Mouse (Mus musculus) liver, embryonic 14.5 days (tissue): ENCODE measurements at regions not wholly inside any gene's neighbourhood (a gene's known extent, or its start where the extent isn't known, plus 50 kb on each side); places are given as distances from the start of the nearest gene placed in this dataset.

ENCODE experiments used
- ATAC-seq: fragments of 200-750 bp; cut with Nextera tagmentation; 2 replicates; pipeline ENCODE4 v1.8.0; 2017; ENCODE audit warnings: moderate number of reproducible peaks, mild to moderate bottlenecking, moderate library complexity; ENCODE audit not compliant: insufficient read depth
- DNase-seq, 3 experiments: peaks; one replicate each; pipeline ENCODE4 v3.0.0-alpha.2; 2012 to 2013; ENCODE audit warnings: low read depth in 3 of 3, low spot score in 3 of 3
- H3K27ac ChIP-seq: fragments of 300-500 bp; sonication (generic); 2 replicates; pipeline ENCODE4 v1.5.1; 2014; ENCODE audit warnings: moderate library complexity, mild to moderate bottlenecking, control low read depth, inconsistent platforms
- H3K27me3 ChIP-seq: fragments of 300-500 bp; sonication (generic); 2 replicates; pipeline ENCODE4 v1.6.1; 2014; ENCODE audit warnings: mild to moderate bottlenecking, low read length, moderate library complexity; ENCODE audit not compliant: control insufficient read depth, insufficient read depth
- H3K36me3 ChIP-seq: fragments of 300-500 bp; sonication (generic); replicated peaks from 2 replicates; pipeline ENCODE4 v1.6.1; 2014; ENCODE audit warnings: low read depth; ENCODE audit not compliant: control insufficient read depth, insufficient read depth
- H3K4me1 ChIP-seq, 2 experiments: fragments of 200-500 bp in 1 of 2; fragments of 300-500 bp in 1 of 2; sonication (generic) in 1 of 2; replicated peaks; 2 replicates each; pipeline ENCODE4 v1.6.1; 2012 to 2014; ENCODE audit warnings: antibody characterized with exemption in 1 of 2, inconsistent platforms in 1 of 2, low read length in 1 of 2; ENCODE audit not compliant: control insufficient read depth in 2 of 2, insufficient read depth in 2 of 2
- H3K4me2 ChIP-seq: fragments of 300-500 bp; sonication (generic); 2 replicates; pipeline ENCODE4 v1.6.1; 2014; ENCODE audit warnings: low read depth, mild to moderate bottlenecking, control low read depth, moderate library complexity
- H3K4me3 ChIP-seq, 2 experiments: fragments of 200-500 bp in 1 of 2; fragments of 300-500 bp in 1 of 2; sonication (generic) in 1 of 2; 2 replicates each; pipeline ENCODE4 v1.5.1; 2012 to 2014; ENCODE audit warnings: low read depth in 2 of 2, low read length in 2 of 2, mild to moderate bottlenecking in 2 of 2, control low read depth in 1 of 2, inconsistent platforms in 1 of 2, moderate library complexity in 1 of 2; ENCODE audit not compliant: insufficient read depth in 1 of 2
- H3K9ac ChIP-seq: fragments of 300-500 bp; sonication (generic); replicated peaks from 2 replicates; pipeline ENCODE4 v1.6.1; 2014; ENCODE audit warnings: mild to moderate bottlenecking, control low read depth, moderate library complexity
- H3K9me3 ChIP-seq: fragments of 300-500 bp; sonication (generic); 2 replicates; pipeline ENCODE4 v1.6.1; 2016; ENCODE audit warnings: low read length, mixed read lengths; ENCODE audit not compliant: control insufficient read depth
- CTCF ChIP-seq: IDR thresholded peaks from 2 replicates; pipeline ENCODE4 v1.5.1; 2016; ENCODE audit warnings: antibody characterized with exemption, low read depth, control low read depth
- EP300 ChIP-seq: IDR thresholded peaks from 2 replicates; pipeline ENCODE4 v1.6.1; 2016; ENCODE audit warnings: antibody characterized with exemption, low read depth
- WGBS: fragments of 180-500 bp; shearing (Covaris S2); extraction: QIAGEN DNeasy Blood & Tissue Kit; methylation state at CpG from one replicate; pipeline ENCODE4 v1.1.7; 2014; ENCODE audit not compliant: insufficient replicate concordance; 5-methylcytosine and 5-hydroxymethylcytosine counted together

- no peaks in the 10 kb centered on the region; a peak in 1 of 4 replicates for H3K4me1 ChIP-seq
These were observed 73.5 kb downstream of the Csl start for GRCm38 (mm10) chr10:99685911-99686310.

GRCm38 (mm10) chr10:99687011-99687410 is 72.4 kb downstream of the Csl start:
- no peak overlapping the region for H3K4me2 ChIP-seq
- no peaks in the 10 kb centered on the region for H3K27me3 ChIP-seq
- no peaks in the 10 kb centered on the region for H3K4me1 ChIP-seq
- no peak for DNase-seq
- H3K9me3 ChIP-seq, result no peaks in the 10 kb centered on the region
- no peak overlapping the region for H3K4me3 ChIP-seq
- no peak for ATAC-seq
- TF ChIP-seq CTCF (no peak), EP300 (no peak)
- no peaks in the 10 kb centered on the region for H3K36me3 ChIP-seq
- 34% methylated on average over 4 of the region's 4 CpGs for WGBS
- no peak overlapping the region for H3K27ac ChIP-seq
- no peak overlapping the region for H3K9ac ChIP-seq

More at GRCm38 (mm10) chr10:99685911-99686310, 73.5 kb downstream of the Csl start:
- Histone ChIP-seq H3K27ac (no peak overlapping the region), H3K9ac (no peak overlapping the region), H3K4me3 (no peak overlapping the region), H3K9me3 (no peaks in the 10 kb centered on the region), H3K36me3 (no peaks in the 10 kb centered on the region), H3K4me2 (no peak overlapping the region), H3K27me3 (no peaks in the 10 kb centered on the region)
- no peak for ATAC-seq
- WGBS, result 43% methylated on average over 5 of the region's 5 CpGs
- DNase-seq, result no peak
- TF ChIP-seq EP300, result no peak
- TF ChIP-seq CTCF, result no peak

GRCm38 (mm10) chr10:99697696-99698095 is 61.8 kb downstream of the Csl start:
- ATAC-seq, result no peak
- no peak for DNase-seq
- WGBS, result 56% methylated on average over 8 of the region's 8 CpGs
- H3K9ac ChIP-seq, result no peak overlapping the region
- no peaks in the 10 kb centered on the region; a peak in 1 of 4 replicates for H3K4me1 ChIP-seq
- H3K9me3 ChIP-seq, result no peaks in the 10 kb centered on the region
- H3K36me3 ChIP-seq, result no peaks in the 10 kb centered on the region
- TF ChIP-seq CTCF (no peak), EP300 (no peak)
- no peaks in the 10 kb centered on the region for H3K27me3 ChIP-seq
- no peak overlapping the region for H3K4me3 ChIP-seq
- no peak overlapping the region for H3K27ac ChIP-seq
- H3K4me2 ChIP-seq, result no peak overlapping the region

GRCm38 (mm10) chr10:99699498-99699897 is 60.0 kb downstream of the Csl start:
- Histone ChIP-seq H3K36me3 (no peaks in the 10 kb centered on the region), H3K9me3 (no peaks in the 10 kb centered on the region), H3K27me3 (no peaks in the 10 kb centered on the region), H3K9ac (no peak overlapping the region), H3K27ac (no peak overlapping the region), H3K4me3 (no peak overlapping the region), H3K4me2 (no peak overlapping the region), H3K4me1 (no peaks in the 10 kb centered on the region; a peak in 1 of 4 replicates)
- TF ChIP-seq CTCF (no peak), EP300 (no peak)
- 42% methylated on average over 3 of the region's 3 CpGs for WGBS
- no peak for DNase-seq
- ATAC-seq, result no peak

GRCm38 (mm10) chr10:99700052-99700777 is 59.2 kb downstream of the Csl start:
- no peak overlapping the region for H3K4me3 ChIP-seq
- DNase-seq (no peak), ATAC-seq (no peak)
- H3K4me1 ChIP-seq, result no peaks in the 10 kb centered on the region; a peak in 1 of 4 replicates
- H3K27me3 ChIP-seq, result no peaks in the 10 kb centered on the region
- no peak overlapping the region for H3K27ac ChIP-seq
- TF ChIP-seq EP300 (no peak), CTCF (no peak)
- H3K9me3 ChIP-seq, result no peaks in the 10 kb centered on the region
- no peaks in the 10 kb centered on the region for H3K36me3 ChIP-seq
- no peak overlapping the region for H3K4me2 ChIP-seq
- 41% methylated on average over 2 of the region's 2 CpGs for WGBS
- no peak overlapping the region for H3K9ac ChIP-seq
